Mouse (Mus musculus) C3H10T1/2 (cell line): ENCODE results near the gene Olfr1424. TPM values are rescaled to one million over a fixed set of nuclear protein-coding genes. Genes with fewer than 3 reads are reported as not detected.

ENCODE experiments used
- polyA plus RNA-seq, 2 experiments: library from polyadenylated mRNA; unstranded; fragments of >200 nt; fragmentation: generic; extraction: Trizol; gene quantifications; one replicate each; pipeline ENCODE4 v1.2.1; 2012; ENCODE audit warnings: missing spikeins in 2 of 2

Olfr1424 gene
- not detected for polyA plus RNA-seq

DNA sequence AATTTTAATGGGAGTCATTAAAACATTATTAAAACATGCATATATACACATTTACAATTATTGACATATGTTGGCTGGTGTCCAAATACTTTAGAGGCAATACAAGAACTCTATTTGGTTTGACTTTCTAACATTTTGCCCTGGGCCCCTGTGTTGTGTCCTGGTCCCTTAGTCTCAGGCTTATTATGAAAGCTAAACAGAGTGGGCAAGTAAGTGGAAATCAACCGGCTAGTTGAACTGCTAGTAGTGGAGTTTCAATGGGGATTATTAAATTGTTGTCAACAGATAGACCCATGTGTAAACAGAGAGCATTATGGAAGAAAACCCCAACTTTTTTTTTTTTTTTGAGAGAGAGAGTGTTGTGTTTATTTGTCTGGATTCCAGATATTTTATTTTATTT lies at the start of gene Olfr1424:
Gene Olfr1424 (minus strand): TSS at position 101 of the 400 bp plus-strand sequence.

DNA sequence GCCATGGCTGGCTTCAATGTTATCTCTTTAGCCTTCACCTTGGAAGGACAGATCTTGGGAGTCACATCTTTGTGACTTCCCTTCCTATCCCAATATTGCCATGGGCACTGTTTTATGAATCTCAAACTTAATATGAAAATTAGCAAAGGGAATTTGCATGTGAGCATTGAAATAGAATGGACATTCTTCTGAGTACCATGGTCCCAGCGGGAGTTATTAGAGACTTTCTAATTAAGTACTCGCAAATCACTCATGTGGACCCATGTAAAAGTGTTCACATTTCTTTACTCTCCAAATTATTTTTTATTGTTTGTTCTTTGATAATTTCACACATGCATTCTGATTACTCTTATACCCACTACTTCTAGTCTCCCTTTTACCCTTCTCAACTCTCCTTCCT lies 40.8 kb upstream of the Olfr1424 start, which contains the start of gene Olfr1427:
Gene Olfr1427 (minus strand): TSS at position 101 of the 400 bp plus-strand sequence.

DNA sequence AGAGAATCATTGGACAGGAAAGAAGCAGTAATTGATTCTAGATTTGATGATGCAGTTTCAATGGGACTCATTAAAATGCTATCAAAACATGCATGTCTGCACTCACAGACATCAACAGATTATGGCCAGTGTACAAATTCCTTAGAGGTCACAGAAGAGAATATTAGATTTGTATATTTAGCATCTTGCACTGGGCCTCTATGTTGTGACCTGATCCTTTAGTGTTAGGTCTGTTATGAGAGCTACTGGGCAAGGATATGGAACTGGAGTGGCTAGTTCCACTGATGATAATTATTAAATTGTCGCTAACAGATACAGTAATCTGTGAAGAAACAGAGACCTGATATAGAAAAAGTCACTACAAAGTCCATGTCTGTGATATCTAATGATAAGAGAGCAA lies 29.4 kb upstream of the Olfr1424 start, which contains the start of gene Olfr1426:
Gene Olfr1426 (minus strand): TSS at position 101 of the 400 bp plus-strand sequence.

DNA sequence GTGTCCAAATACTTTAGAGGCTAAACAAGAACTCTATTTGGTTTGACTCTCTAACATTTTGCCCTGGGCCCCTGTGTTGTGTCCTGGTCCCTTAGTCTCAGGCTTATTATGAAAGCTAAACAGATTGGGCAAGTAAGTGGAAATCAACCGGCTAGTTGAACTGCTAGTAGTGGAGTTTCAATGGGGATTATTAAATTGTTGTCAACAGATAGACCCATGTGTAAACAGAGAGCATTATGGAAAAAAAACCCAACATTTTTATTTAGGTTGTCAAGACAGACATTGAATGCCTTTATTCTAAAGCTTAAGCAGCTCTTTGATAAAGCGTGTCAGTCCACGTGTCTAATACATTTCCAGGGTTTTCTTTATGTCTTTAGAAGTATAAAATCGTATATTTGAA lies 15.1 kb upstream of the Olfr1424 start, which contains the start of gene Olfr1425:
Gene Olfr1425 (minus strand): TSS at position 101 of the 400 bp plus-strand sequence.

DNA sequence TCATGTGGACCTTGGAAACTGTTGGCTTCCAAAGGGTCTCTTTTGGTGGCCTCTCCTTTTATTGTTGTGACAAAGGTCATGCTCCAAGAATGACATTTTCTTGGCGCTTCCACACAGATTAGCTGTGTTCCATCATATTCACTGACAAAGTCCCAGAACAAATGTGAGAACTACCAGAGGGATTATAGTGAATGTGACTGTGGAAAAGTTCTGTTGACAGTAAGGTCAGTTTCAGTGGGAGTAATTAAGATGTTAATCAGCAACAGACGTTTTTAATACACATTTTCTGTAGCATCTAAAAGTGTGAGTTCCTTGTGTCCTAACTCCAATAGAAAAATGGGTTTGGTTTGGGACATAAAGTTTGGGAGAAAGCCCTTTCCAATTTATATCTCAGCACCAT lies 21.3 kb downstream of the Olfr1424 start, which contains the start of gene Olfr1423:
Gene Olfr1423 (minus strand): TSS at position 101 of the 400 bp plus-strand sequence.

Other genes starting within 250 kb of the Olfr1424 start
- 1 to 10 TPM in 1 of 2 experiments, under 1 TPM in 1; 0.61 to 3.0 TPM for gene Stx3, start 243.3 kb downstream of the Olfr1424 start, polyA plus RNA-seq
- gene Olfr1417, start 223.5 kb downstream of the Olfr1424 start, polyA plus RNA-seq = under 1 TPM in 1 of 2 experiments, not detected in 1; 0.01 TPM
- gene Olfr1418, start 201.6 kb downstream of the Olfr1424 start, polyA plus RNA-seq = not detected
- not detected for gene Olfr1419, start 187.6 kb downstream of the Olfr1424 start, polyA plus RNA-seq
- not detected for gene Olfr1420, start 176.1 kb downstream of the Olfr1424 start, polyA plus RNA-seq
- 1 to 10 TPM; 1.8 to 7.9 TPM for gene Patl1, start 150.3 kb downstream of the Olfr1424 start, polyA plus RNA-seq
- 10 to 100 TPM in 1 of 2 experiments, 1 to 10 TPM in 1; 2.2 to 19.9 TPM for gene Osbp, start 96.7 kb downstream of the Olfr1424 start, polyA plus RNA-seq
- under 1 TPM in 1 of 2 experiments, not detected in 1; 0.02 TPM for gene Olfr1423, start 21.4 kb downstream of the Olfr1424 start, polyA plus RNA-seq
- not detected for gene Olfr1425, start 15.0 kb upstream of the Olfr1424 start, polyA plus RNA-seq
- not detected for gene Olfr1426, start 29.3 kb upstream of the Olfr1424 start, polyA plus RNA-seq
- not detected for gene Olfr1427, start 40.7 kb upstream of the Olfr1424 start, polyA plus RNA-seq
- not detected for gene Olfr1428, start 53.2 kb upstream of the Olfr1424 start, polyA plus RNA-seq
- gene Olfr76, start 60.5 kb upstream of the Olfr1424 start, polyA plus RNA-seq = not detected
- gene Olfr1555-ps1, start 107.4 kb upstream of the Olfr1424 start, polyA plus RNA-seq = not detected
- gene Olfr1431, start 138.0 kb upstream of the Olfr1424 start, polyA plus RNA-seq = not detected
- not detected for gene Olfr1432, start 169.9 kb upstream of the Olfr1424 start, polyA plus RNA-seq
- gene Olfr262, start 179.0 kb upstream of the Olfr1424 start, polyA plus RNA-seq = not detected
- not detected for gene Olfr235, start 198.3 kb upstream of the Olfr1424 start, polyA plus RNA-seq
- gene Olfr1434, start 217.2 kb upstream of the Olfr1424 start, polyA plus RNA-seq = not detected
- not detected for gene Olfr1436, start 236.4 kb upstream of the Olfr1424 start, polyA plus RNA-seq